ENCODE assay signal across 9 mouse cellular contexts in genomic region chr2:65182747-65183146, GRCm38 (mm10). TPM values are rescaled to one million over a fixed set of nuclear protein-coding genes. Genes with fewer than 3 reads are reported as not detected.
DNase-seq lines count a peak whose midpoint lies in the region; ATAC-seq and TF ChIP-seq lines count a peak whose summit lies in the region.
"Had no signal": no experiment of that assay in that cellular context is flagged by ENCODE, and none has a peak within 500 bp of the region (broad histone marks: within the 10 kb centered on the region; RNA-seq: fewer than 3 reads in every experiment).

No protein-coding gene starts in this region.

- peaks cover 2% of the 10 kb centered on the region for H3K9me3 ChIP-seq in heart, embryonic 16.5 days (replicated peaks; ENCODE audit: control insufficient read depth, low read length)
- no peaks in the 10 kb centered on the region for H3K9me3 ChIP-seq in forebrain, embryonic 13.5 days (replicated peaks)
- H3K9me3 ChIP-seq in midbrain, embryonic 13.5 days, result no peaks in the 10 kb centered on the region
- H3K9me3 ChIP-seq: stomach, embryonic 15.5 days had no signal

- WGBS in heart, embryonic 16.5 days, result 50% methylated on average over 2 of the region's 2 CpGs
- 39% methylated on average over 2 of the region's 2 CpGs for WGBS in heart, adult 2 months
- 26% methylated on average over 2 of the region's 2 CpGs for WGBS in forebrain, embryonic 13.5 days
- WGBS in midbrain, embryonic 13.5 days, result 8% methylated on average over 2 of the region's 2 CpGs

- H3K4me1 ChIP-seq in heart, embryonic 16.5 days (ENCODE audit: control insufficient read depth, insufficient read depth, low read length), result peaks cover 8% of the 10 kb centered on the region
- peaks cover 15% of the 10 kb centered on the region for H3K4me1 ChIP-seq in heart, adult 2 months (ENCODE audit: control insufficient read depth, insufficient read depth, low read length)
- H3K4me1 ChIP-seq in forebrain, embryonic 13.5 days, result peaks cover 21% of the 10 kb centered on the region
- peaks cover 27% of the 10 kb centered on the region for H3K4me1 ChIP-seq in midbrain, embryonic 13.5 days (replicated peaks)
- H3K4me1 ChIP-seq: stomach, embryonic 15.5 days had no signal

- no peak overlapping the region for H3K4me3 ChIP-seq in heart, embryonic 16.5 days (ENCODE audit: low read length)
- H3K4me3 ChIP-seq in heart, adult 2 months, result no peak overlapping the region
- no peak overlapping the region for H3K4me3 ChIP-seq in forebrain, embryonic 13.5 days
- no peak overlapping the region for H3K4me3 ChIP-seq in midbrain, embryonic 13.5 days (replicated peaks)
- H3K4me3 ChIP-seq: stomach, embryonic 15.5 days had no signal

- H3K36me3 ChIP-seq in heart, embryonic 16.5 days (ENCODE audit: control insufficient read depth, insufficient read depth), result no peaks in the 10 kb centered on the region
- peaks cover 2% of the 10 kb centered on the region; the same call in 1 of the 2 replicates for H3K36me3 ChIP-seq in heart, adult 2 months (ENCODE audit: control insufficient read depth, insufficient read depth, low read length)
- H3K36me3 ChIP-seq in forebrain, embryonic 13.5 days (ENCODE audit: poor library complexity, severe bottlenecking), result no peaks in the 10 kb centered on the region
- no peaks in the 10 kb centered on the region for H3K36me3 ChIP-seq in midbrain, embryonic 13.5 days
- H3K36me3 ChIP-seq: stomach, embryonic 15.5 days had no signal

- peak overlapping the region; percentile 28; the same call in 1 of the 2 replicates for H3K27ac ChIP-seq in heart, embryonic 16.5 days (ENCODE audit: low read length)
- H3K27ac ChIP-seq in heart, adult 2 months, result no peak overlapping the region
- H3K27ac ChIP-seq in forebrain, embryonic 13.5 days, result peak overlapping the region; percentile 44; the same call in 1 of the 2 replicates
- H3K27ac ChIP-seq in midbrain, embryonic 13.5 days, result 0 out of 2 replicates have a peak overlapping the region, but pooled peaks have one; percentile 32
- H3K27ac ChIP-seq: stomach, embryonic 15.5 days had no signal

- TF ChIP-seq CTCF in heart, adult 2 months (IDR thresholded peaks at IDR 0.05), result no peak

- no peak; the same call in 1 of the 2 replicates for ATAC-seq in heart, embryonic 16.5 days (replicated peaks; ENCODE audit: extremely low read depth, insufficient read depth, low FRiP score)
- peak; percentile 50; the same call in 1 of the 2 replicates for ATAC-seq in forebrain, embryonic 13.5 days
- ATAC-seq in midbrain, embryonic 13.5 days, result peak; percentile 29; the same call in 1 of the 2 replicates
- ATAC-seq in cerebellum, adult (ENCODE audit: insufficient number of reproducible peaks, low FRiP score, low TSS enrichment), result no peak

- TF ChIP-seq EP300 in heart, adult 2 months (IDR thresholded peaks at IDR 0.05; ENCODE audit: insufficient read depth, low read depth, low read length), result no peak

- H3K79me2 ChIP-seq in heart, adult 2 months (replicated peaks; ENCODE audit: control insufficient read depth, insufficient read depth, low read length), result no peaks in the 10 kb centered on the region; the same call in 1 of the 2 replicates

- no peak overlapping the region for H3K9ac ChIP-seq in heart, embryonic 16.5 days (ENCODE audit: low read length)
- no peak overlapping the region for H3K9ac ChIP-seq in heart, adult 2 months (ENCODE audit: low read depth, low read length)
- H3K9ac ChIP-seq in forebrain, embryonic 13.5 days, result no peak overlapping the region
- H3K9ac ChIP-seq in midbrain, embryonic 13.5 days (replicated peaks), result no peak overlapping the region
- H3K9ac ChIP-seq: stomach, embryonic 15.5 days had no signal

- intact Hi-C loops in heart, adult 2 months (cut with DNase I), result no loop called here

- no peak for TF ChIP-seq POLR2A in heart, adult 2 months (IDR thresholded peaks at IDR 0.05; ENCODE audit: insufficient read depth, low read depth, low read length)

- H3K4me2 ChIP-seq in heart, embryonic 16.5 days (ENCODE audit: low read depth, low read length), result no peak overlapping the region
- H3K4me2 ChIP-seq in forebrain, embryonic 13.5 days, result no peak overlapping the region
- H3K4me2 ChIP-seq in midbrain, embryonic 13.5 days (replicated peaks), result no peak overlapping the region
- H3K4me2 ChIP-seq: stomach, embryonic 15.5 days had no signal

- no peaks in the 10 kb centered on the region for H3K27me3 ChIP-seq in heart, embryonic 16.5 days (ENCODE audit: control insufficient read depth, insufficient read depth, low read length)
- no peaks in the 10 kb centered on the region for H3K27me3 ChIP-seq in heart, adult 2 months (ENCODE audit: control insufficient read depth, insufficient read depth, low read length)
- no peaks in the 10 kb centered on the region for H3K27me3 ChIP-seq in forebrain, embryonic 13.5 days
- H3K27me3 ChIP-seq in midbrain, embryonic 13.5 days, result no peaks in the 10 kb centered on the region
- H3K27me3 ChIP-seq: stomach, embryonic 15.5 days had no signal

- DNase-seq in heart, adult 2 months, result no peak
- peak; percentile 42 to 66 for DNase-seq in CD8-positive naive resting alpha-beta T cell, adult 2 months (ENCODE audit: low read depth in 2 of 2, low spot score in 2 of 2)
- DNase-seq in spleen, postnatal 14 days (ENCODE audit: low spot score in 2 of 2), result no peak
- no peak for DNase-seq in adrenal gland, adult 18-20 months (ENCODE audit: low spot score in 2 of 2)

RNA-seq across cellular contexts. Expression of gene Cobll1, which starts 56.5 kb away (rescaled TPM):
- 12.2 and 12.6 TPM in 2 replicates for polyA plus RNA-seq in heart, embryonic 16.5 days (2015; fragmentation: Nextera tagmentation; extraction: Ambion mirVana)
- 10 to 100 TPM; 53.3 to 76.8 TPM for total RNA-seq in heart, adult 2 months (2021)
- polyA plus RNA-seq in heart, adult 2 months (2012; rRNA removed), result 19.3 and 35.1 TPM in 2 replicates
- 2.2 and 2.7 TPM in 2 replicates for polyA plus RNA-seq in forebrain, embryonic 13.5 days (2015; fragmentation: Nextera tagmentation; extraction: Ambion mirVana)
- 2.6 and 2.8 TPM in 2 replicates for polyA plus RNA-seq in midbrain, embryonic 13.5 days (2015; fragmentation: Nextera tagmentation; extraction: Ambion mirVana)
- 100 to 1,000 TPM; 271 to 319 TPM for total RNA-seq in adrenal gland, adult 18-20 months (2021)

Comparison
In these comparisons a context has a peak if more than half of its experiments do, and no peak if none do; other contexts are left out.
1. ATAC-seq: peak in forebrain, embryonic 13.5 days (single experiment) and midbrain, embryonic 13.5 days (single experiment); none in heart, embryonic 16.5 days (single experiment) and cerebellum, adult (single experiment).
2. DNase-seq: peak in CD8-positive naive resting alpha-beta T cell, adult 2 months (2 of 2); none in heart, adult 2 months (0 of 2), spleen, postnatal 14 days (0 of 2) and adrenal gland, adult 18-20 months (0 of 2).